Mouse (Mus musculus) intestine, embryonic 15.5 days (tissue): ENCODE results near the gene 2610008E11Rik. TPM values are rescaled to one million over a fixed set of nuclear protein-coding genes. Genes with fewer than 3 reads are reported as not detected.
A peak's percentile ranks its signal among the peaks of the same experiment; 100 is the strongest.
"Not testable (repeated sequence)": the region's sequence is repeated elsewhere in the genome, so short reads cannot be mapped to it uniquely, and the experiment has no call there.

Experiments used
- ATAC-seq: fragments of 200-750 bp; cut with Nextera tagmentation; 2 replicates; pipeline ENCODE4 v1.8.0; 2017; ENCODE audit warnings: moderate TSS enrichment, moderate library complexity
- H3K27ac ChIP-seq: fragments of 300-500 bp; sonication (generic); 2 replicates; pipeline ENCODE4 v1.5.1; 2015; ENCODE audit warnings: mild to moderate bottlenecking, inconsistent platforms
- H3K27me3 ChIP-seq: fragments of 300-500 bp; sonication (generic); replicated peaks from 2 replicates; pipeline ENCODE4 v1.6.1; 2015; ENCODE audit warnings: inconsistent platforms
- H3K36me3 ChIP-seq: fragments of 300-500 bp; sonication (generic); 2 replicates; pipeline ENCODE4 v1.6.1; 2015; ENCODE audit warnings: inconsistent platforms
- H3K4me1 ChIP-seq: fragments of 300-500 bp; sonication (generic); replicated peaks from 2 replicates; pipeline ENCODE4 v1.6.1; 2015; ENCODE audit warnings: inconsistent platforms
- H3K4me2 ChIP-seq: fragments of 300-500 bp; sonication (generic); replicated peaks from 2 replicates; pipeline ENCODE4 v1.6.1; 2015; ENCODE audit warnings: mild to moderate bottlenecking, inconsistent platforms
- H3K4me3 ChIP-seq: fragments of 300-500 bp; sonication (generic); replicated peaks from 2 replicates; pipeline ENCODE4 v1.5.1; 2015; ENCODE audit warnings: inconsistent platforms
- H3K9ac ChIP-seq: fragments of 300-500 bp; sonication (generic); 2 replicates; pipeline ENCODE4 v1.6.1; 2015; ENCODE audit warnings: inconsistent platforms
- H3K9me3 ChIP-seq: fragments of 300-500 bp; sonication (generic); 2 replicates; pipeline ENCODE4 v1.6.1; 2016; ENCODE audit warnings: inconsistent platforms
- WGBS: fragments of 180-500 bp; shearing (Covaris S2); methylation state at CpG from one replicate; pipeline ENCODE4 v1.1.7; 2015; 5-methylcytosine and 5-hydroxymethylcytosine counted together
- polyA plus RNA-seq: library from polyadenylated mRNA; unstranded; fragments of >200 nt; fragmentation: Nextera tagmentation; extraction: Ambion mirVana; gene quantifications from 2 replicates; pipeline ENCODE4 v1.2.1, GENCODE M21; 2015

The 2610008E11Rik gene
- polyA plus RNA-seq, result 20.4 and 20.9 TPM in 2 replicates

DNA sequence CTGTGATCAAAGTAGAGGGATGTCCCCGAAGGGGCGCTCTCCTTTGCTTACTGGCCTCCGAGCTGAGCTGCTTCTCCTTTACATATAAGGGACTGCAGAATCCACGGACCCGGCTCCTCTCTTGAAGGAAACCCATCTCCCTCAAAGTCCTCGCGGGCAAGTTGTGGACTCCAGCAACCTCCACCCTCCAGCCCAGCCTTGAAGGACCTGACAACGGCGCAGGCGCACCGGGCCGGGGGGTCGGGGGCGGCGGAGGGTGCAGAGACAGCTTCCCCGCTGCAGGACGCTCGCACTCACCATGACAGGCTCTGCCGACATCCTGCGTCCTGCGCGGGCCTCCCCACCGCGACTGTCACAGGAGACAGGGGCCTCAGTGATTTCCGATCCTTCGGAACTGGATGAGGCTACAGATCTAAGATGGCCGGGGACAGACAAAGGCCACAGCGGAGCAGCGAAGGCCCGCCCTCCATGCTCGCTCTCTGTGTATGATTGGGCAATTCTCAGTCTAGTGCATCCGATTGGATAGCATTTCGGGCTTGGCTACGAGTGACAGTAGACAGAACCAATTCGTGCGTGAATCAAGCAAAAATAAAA is at the start of gene 2610008E11Rik:
TSS of gene 2610008E11Rik (minus strand) at position 440 of the 594 bp plus-strand sequence.
- under 1% methylated on average over 36 of the region's 36 CpGs for WGBS
- peak within 1 kb of the TSS; percentile 61 for H3K4me2 ChIP-seq
- H3K4me3 ChIP-seq, result peak within 1 kb of the TSS; percentile 83
- H3K36me3 ChIP-seq, result peaks cover 2% of the 10 kb centered on the region; the same call in 1 of the 2 replicates
- ATAC-seq, result peak; percentile 100
- H3K27me3 ChIP-seq, result no peaks in the 10 kb centered on the region
- H3K27ac ChIP-seq, result peak within 1 kb of the TSS; percentile 99
- H3K4me1 ChIP-seq, result 0 out of 2 replicates have a peak, but pooled peaks cover 2% of the 10 kb centered on the region
- H3K9ac ChIP-seq, result peak within 1 kb of the TSS; percentile 95
- H3K9me3 ChIP-seq, result no peaks in the 10 kb centered on the region

DNA sequence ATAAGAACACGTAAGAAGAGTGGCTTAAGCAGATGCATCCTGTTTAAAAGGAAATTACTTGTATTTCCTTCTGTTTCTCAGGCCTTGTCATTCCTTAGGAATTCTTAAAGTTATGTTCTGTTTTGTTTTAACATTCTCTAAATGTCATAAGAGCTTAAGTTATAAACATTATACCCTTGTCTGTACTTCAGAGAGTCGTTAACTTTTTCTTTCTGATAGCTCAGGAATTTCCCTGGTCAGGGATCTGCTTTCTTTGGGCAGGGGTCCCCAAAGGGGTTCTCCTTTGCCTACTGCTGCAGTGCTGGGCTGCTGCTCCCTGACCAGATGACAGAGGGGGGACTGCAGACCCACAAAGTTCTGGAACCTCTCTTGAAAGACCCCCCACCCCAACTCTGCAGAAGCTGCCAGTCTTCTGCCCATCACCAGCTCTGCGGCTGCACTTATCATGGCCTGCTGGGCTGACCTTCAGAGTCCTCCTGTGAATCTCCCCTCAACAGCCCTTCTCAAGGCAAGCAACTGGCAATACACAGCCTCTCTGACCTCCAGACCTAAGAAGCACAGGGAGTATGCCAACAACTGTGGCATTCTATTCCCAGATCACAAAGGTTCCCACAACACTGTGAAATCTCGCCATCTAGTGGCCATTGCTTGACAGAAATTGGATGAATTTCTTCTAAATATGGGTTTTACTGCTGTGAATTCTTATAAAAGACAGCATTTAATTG is 18.9 kb upstream of the 2610008E11Rik start:
- peak; percentile 77 for ATAC-seq
- peak overlapping the region; percentile 7; the same call in 1 of the 2 replicates for H3K4me2 ChIP-seq
- no peaks in the 10 kb centered on the region for H3K9me3 ChIP-seq
- no peak overlapping the region for H3K4me3 ChIP-seq
- no peaks in the 10 kb centered on the region for H3K36me3 ChIP-seq
- no peaks in the 10 kb centered on the region for H3K27me3 ChIP-seq
- no peak overlapping the region for H3K9ac ChIP-seq
- peak overlapping the region; percentile 89 for H3K27ac ChIP-seq
- WGBS, result 17% methylated on average over 4 of the region's 4 CpGs
- H3K4me1 ChIP-seq, result peaks cover 4% of the 10 kb centered on the region; the same call in 1 of the 2 replicates

DNA sequence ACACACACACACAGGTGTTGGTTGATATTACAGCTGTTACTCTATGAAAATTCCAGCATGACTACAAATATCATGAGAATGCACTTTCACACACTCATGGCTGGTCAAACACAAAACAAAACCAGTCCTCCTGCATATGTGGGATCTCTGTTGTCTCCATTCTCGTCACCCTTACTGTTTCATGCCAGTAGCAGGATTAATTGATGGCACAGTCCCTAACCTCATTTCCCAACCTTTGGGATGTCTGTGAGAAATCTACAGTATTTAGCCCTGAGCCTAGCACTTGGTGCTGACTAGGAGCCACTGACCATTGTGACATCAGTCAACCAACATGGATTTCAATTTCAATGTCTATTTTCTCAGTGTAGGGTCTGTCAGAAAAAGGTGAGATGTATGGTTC is 17.7 kb upstream of the 2610008E11Rik start:
- Histone ChIP-seq H3K4me3 (no peak overlapping the region), H3K27ac (no peak overlapping the region), H3K27me3 (no peaks in the 10 kb centered on the region), H3K9me3 (no peaks in the 10 kb centered on the region), H3K4me1 (peaks cover 4% of the 10 kb centered on the region; the same call in 1 of the 2 replicates), H3K36me3 (no peaks in the 10 kb centered on the region), H3K9ac (no peak overlapping the region), H3K4me2 (no peak overlapping the region)
- ATAC-seq, result no peak
- WGBS, result 68% methylated on average over 1 of the region's 1 CpGs

DNA sequence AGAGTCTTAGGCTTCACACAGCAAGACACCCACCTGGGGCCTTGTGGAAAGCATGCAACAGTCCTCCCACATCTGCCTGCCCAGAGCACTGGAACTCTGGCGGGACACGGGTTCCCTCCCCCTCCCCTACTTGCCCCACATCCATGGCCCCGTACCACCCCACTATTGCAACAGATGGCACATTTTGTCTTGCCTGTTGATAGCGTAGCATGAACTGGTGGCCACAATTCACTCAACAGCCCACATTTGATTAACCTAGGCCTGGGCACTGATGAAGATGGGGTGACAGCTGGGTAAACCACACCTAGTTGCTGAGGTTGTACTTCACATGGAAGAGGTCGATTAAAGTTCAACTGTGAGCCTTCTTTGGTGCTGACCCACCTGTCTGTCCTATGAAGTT is 13.1 kb upstream of the 2610008E11Rik start:
- H3K4me2 ChIP-seq, result no peak overlapping the region
- H3K36me3 ChIP-seq, result no peaks in the 10 kb centered on the region
- H3K4me1 ChIP-seq, result no peaks in the 10 kb centered on the region; the same call in 1 of the 2 replicates
- H3K4me3 ChIP-seq, result no peak overlapping the region
- 84% methylated on average over 5 of the region's 5 CpGs for WGBS
- no peaks in the 10 kb centered on the region for H3K9me3 ChIP-seq
- H3K27me3 ChIP-seq, result no peaks in the 10 kb centered on the region
- no peak overlapping the region for H3K9ac ChIP-seq
- ATAC-seq, result no peak
- no peak overlapping the region for H3K27ac ChIP-seq

DNA sequence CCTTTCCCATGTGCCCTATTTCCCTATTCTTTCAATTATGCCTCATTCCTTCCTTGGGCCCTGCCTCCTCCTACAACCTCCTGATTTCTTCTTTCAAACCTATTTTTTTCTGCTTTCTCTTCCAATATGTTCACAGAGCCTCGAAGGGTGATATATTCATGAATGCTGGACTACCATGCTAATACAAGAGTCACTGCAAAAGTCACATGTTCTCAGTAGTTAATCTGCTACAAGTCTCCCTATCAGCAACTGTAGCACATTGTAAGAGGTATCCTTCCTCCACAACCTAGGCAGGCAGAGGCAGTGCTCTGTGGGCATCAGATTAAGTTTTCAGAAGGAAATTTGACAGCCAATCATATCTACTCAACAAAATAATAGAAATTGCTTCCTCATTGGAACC is 11.8 kb upstream of the 2610008E11Rik start:
- Histone ChIP-seq H3K4me2 (no peak overlapping the region), H3K36me3 (no peaks in the 10 kb centered on the region), H3K27me3 (no peaks in the 10 kb centered on the region), H3K9ac (no peak overlapping the region), H3K27ac (no peak overlapping the region), H3K9me3 (no peaks in the 10 kb centered on the region), H3K4me1 (no peaks in the 10 kb centered on the region; the same call in 1 of the 2 replicates), H3K4me3 (no peak overlapping the region)
- WGBS, result 88% methylated on average over 1 of the region's 1 CpGs
- ATAC-seq, result no peak

DNA sequence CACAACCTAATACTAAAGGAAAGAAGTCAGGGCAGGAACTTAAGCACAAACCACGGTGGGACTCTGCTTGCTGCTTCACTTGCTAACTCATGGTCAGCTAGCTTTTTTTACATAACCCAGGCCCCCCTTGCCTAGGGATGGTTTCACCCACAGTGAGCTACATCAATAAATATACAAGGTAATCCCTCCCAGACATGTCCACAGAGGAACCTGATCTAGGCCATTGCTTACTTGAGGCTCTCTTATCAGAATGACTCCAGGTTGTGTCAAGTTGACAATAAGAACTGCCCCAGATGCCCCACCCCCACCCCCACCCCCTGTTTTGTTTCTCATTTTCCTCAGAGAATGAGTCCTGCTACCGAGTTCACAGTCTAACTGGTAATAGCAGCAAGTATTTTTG is 10.1 kb upstream of the 2610008E11Rik start:
- Histone ChIP-seq H3K9ac (no peak overlapping the region), H3K27me3 (no peaks in the 10 kb centered on the region), H3K27ac (no peak overlapping the region), H3K4me3 (no peak overlapping the region), H3K4me1 (no peaks in the 10 kb centered on the region; the same call in 1 of the 2 replicates), H3K4me2 (no peak overlapping the region), H3K36me3 (no peaks in the 10 kb centered on the region), H3K9me3 (no peaks in the 10 kb centered on the region)
- 45% methylated on average over 2 of the region's 2 CpGs for WGBS
- no peak for ATAC-seq

DNA sequence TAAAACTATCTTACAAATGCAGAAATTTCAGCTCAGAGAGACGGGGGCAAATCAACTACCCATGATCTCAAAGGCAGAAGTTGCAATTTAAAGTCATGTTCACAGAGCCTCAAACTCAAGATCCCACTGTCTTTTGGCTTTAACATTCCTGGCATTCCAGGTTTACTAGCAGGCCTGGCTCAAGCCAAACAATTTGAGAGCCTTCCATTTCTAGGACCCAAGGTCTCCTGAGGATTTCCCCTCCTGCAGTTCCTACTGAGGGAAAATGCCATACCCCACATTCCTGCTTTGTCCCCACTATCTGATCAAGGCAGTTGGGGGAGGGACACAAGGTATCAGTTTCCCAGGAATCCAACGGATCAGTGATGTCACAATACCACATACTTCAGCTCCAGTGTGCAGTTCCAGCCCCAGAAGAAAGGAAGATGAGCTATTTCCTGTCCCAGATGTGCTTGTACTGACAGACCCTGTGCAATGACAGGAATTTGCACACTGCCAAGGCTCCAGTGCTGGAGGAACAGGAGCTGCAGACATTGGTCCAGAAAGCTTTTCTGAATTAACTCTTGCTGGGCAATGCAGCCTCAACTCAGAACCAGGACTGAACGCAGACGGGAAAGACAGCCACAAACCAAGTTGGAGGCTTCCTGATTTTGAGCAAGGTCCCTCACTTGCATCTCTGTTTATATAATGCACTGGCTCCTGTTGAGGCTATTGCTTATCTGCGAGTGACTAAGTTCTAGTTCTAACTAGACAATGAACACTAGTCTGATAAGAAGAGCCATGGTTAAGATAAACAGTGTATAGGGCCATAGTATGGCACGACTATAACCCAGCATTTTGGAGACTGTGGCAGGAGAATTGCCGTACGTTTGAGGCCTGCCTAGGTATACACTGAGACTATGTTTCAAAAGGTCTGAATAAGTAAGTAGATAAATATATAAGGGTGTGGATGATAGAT is 9.2 kb upstream of the 2610008E11Rik start:
- no peaks in the 10 kb centered on the region for H3K27me3 ChIP-seq
- 31% methylated on average over 8 of the region's 8 CpGs for WGBS
- H3K9ac ChIP-seq, result no peak overlapping the region
- H3K36me3 ChIP-seq, result no peaks in the 10 kb centered on the region
- no peaks in the 10 kb centered on the region for H3K9me3 ChIP-seq
- H3K27ac ChIP-seq, result peak overlapping the region; percentile 64
- ATAC-seq, result peak; percentile 65; the same call in 1 of the 2 replicates
- H3K4me3 ChIP-seq, result no peak overlapping the region
- H3K4me2 ChIP-seq, result no peak overlapping the region
- H3K4me1 ChIP-seq, result no peaks in the 10 kb centered on the region; the same call in 1 of the 2 replicates

DNA sequence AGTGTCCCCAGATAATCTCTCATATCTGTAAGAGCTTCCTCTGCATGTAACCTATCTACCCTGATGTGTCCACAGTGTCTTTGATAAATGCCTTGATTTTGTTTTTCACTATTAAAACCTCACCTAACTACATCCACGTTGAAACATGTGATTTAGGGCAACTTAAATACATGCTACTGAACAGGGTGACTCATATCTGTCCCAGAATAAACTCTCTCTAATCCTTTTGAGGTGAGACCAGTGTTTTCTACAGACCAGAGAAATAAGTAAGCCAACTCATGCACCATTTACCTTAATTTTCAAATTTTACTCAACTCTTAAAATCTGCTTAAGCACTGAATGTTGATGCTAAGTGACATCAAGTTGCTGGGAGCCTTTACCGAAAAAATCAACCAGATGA is 694 bp downstream of the 2610008E11Rik start:
- peak overlapping the region; percentile 95 for H3K9ac ChIP-seq
- peak overlapping the region; percentile 83 for H3K4me3 ChIP-seq
- peak overlapping the region; percentile 99; the same call in 1 of the 2 replicates for H3K27ac ChIP-seq
- 0% methylated on average over 2 of the region's 2 CpGs for WGBS
- no peaks in the 10 kb centered on the region for H3K27me3 ChIP-seq
- 0 out of 2 replicates have a peak, but pooled peaks cover 2% of the 10 kb centered on the region for H3K4me1 ChIP-seq
- peaks cover 5% of the 10 kb centered on the region for H3K36me3 ChIP-seq
- no peaks in the 10 kb centered on the region for H3K9me3 ChIP-seq
- H3K4me2 ChIP-seq, result peak overlapping the region; percentile 61
- no peak for ATAC-seq

DNA sequence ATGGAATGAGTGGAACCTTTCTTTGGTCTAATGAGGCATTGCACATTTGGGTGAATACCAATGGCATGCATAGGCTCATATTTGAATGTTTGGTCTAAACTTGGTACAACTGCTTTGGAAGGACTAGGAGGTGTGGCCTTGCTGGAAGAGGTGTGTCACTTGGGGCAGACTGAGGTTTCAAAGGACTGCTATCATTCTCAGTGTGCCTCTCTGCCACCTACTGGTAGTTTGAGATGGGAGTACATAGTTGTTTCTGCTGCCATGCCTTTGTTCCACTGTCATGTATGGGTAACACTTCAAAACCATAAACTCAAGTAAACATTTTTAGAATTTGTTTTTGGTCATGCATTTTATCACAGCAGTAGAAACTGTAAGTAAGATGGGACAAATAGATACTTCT is 5.7 kb downstream of the 2610008E11Rik start:
- Histone ChIP-seq H3K4me3 (no peak overlapping the region), H3K27me3 (no peaks in the 10 kb centered on the region), H3K9me3 (no peaks in the 10 kb centered on the region), H3K4me1 (0 out of 2 replicates have a peak, but pooled peaks cover 2% of the 10 kb centered on the region), H3K27ac (no peak overlapping the region), H3K4me2 (no peak overlapping the region), H3K9ac (no peak overlapping the region), H3K36me3 (peaks cover 33% of the 10 kb centered on the region)
- ATAC-seq, result no peak

DNA sequence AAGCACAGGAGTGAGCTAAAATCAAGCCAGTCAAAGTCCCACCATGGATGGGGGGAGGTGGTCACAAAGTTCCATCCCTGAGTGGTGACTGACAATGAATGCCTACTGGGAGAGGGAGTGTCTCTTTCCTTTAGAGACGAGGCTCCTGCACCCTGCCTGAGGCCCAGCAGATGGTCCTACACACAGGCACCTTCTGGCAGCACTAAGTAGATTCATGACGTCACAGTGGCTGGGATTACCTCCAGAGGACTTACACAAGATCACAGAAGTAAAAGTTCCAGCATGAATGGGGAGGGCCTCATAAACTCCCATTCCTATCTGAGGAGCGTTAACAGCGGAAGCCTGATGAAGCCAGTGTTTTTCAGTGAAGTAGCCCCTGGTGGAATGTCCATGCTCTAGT is 8.4 kb downstream of the 2610008E11Rik start:
- Histone ChIP-seq H3K9ac (no peak overlapping the region), H3K9me3 (no peaks in the 10 kb centered on the region), H3K36me3 (peaks cover 37% of the 10 kb centered on the region), H3K27ac (no peak overlapping the region), H3K4me1 (no peaks in the 10 kb centered on the region), H3K4me2 (no peak overlapping the region), H3K4me3 (no peak overlapping the region), H3K27me3 (no peaks in the 10 kb centered on the region)
- ATAC-seq, result no peak
- WGBS, result 83% methylated on average over 4 of the region's 4 CpGs

DNA sequence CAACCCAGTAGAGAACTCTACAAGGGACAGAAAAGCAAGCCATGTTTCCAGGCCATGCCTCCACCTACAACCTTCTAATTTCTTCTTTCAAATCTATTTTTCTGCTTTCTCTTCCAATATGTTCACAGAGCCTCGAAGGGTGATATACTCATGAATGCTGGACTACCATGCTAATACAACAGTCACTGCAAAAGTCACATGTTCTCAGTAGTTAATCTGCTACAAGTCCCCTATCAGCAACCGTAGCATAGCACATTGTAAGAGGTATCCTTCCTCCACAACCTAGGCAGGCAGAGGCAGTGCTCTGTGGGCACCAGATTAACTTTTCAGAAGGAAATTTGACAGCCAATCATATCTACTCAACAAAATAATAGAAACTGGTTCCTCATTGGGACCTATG is 10.8 kb downstream of the 2610008E11Rik start:
- H3K9me3 ChIP-seq, result no peaks in the 10 kb centered on the region
- H3K27me3 ChIP-seq, result no peaks in the 10 kb centered on the region
- no peaks in the 10 kb centered on the region for H3K4me1 ChIP-seq
- H3K27ac ChIP-seq, result no peak overlapping the region
- ATAC-seq, result no peak
- H3K4me2 ChIP-seq, result no peak overlapping the region
- H3K36me3 ChIP-seq, result peaks cover 31% of the 10 kb centered on the region
- H3K9ac ChIP-seq, result no peak overlapping the region
- WGBS, result 95% methylated on average over 2 of the region's 2 CpGs
- H3K4me3 ChIP-seq, result no peak overlapping the region

DNA sequence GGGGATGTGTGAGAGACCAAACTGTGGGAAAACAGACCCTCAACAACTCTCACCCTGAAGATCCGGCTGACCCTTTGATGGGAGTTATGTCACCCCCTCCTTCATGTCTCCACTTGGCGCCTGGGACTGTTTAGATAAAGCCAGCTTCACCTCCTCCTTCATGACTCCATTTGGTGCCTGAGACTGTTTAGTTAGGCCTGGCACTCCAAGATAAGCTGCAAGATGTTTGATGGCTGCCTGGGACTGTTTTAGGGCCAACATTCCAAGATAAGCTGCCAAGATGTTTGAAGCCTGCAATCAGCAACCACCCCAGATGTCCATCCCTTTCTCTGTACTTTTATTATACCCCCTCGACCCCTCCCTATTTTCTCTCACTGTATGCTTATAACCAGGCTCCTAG is 40.0 kb downstream of the 2610008E11Rik start:
- not testable (repeated sequence) for ATAC-seq, H3K4me3 ChIP-seq, H3K27ac ChIP-seq, H3K36me3 ChIP-seq, H3K9ac ChIP-seq, H3K9me3 ChIP-seq, H3K4me2 ChIP-seq, H3K27me3 ChIP-seq, H3K4me1 ChIP-seq
- WGBS, result 64% methylated on average over 3 of the region's 3 CpGs
